Mouse (Mus musculus): ENCODE results near the gene Slfnl1.

GRCm38 (mm10) chr4:120565726-120566125, 33.7 kb downstream of the Slfnl1 start:
- TF ChIP-seq POLR2A (IDR thresholded peaks at IDR 0.05; ENCODE audit: insufficient read depth, low read length) (no peak), CTCF (IDR thresholded peaks at IDR 0.05; ENCODE audit: low read depth, low read length) (no peak), EP300 (IDR thresholded peaks at IDR 0.05; ENCODE audit: insufficient read depth, low read depth, low read length) (no peak)

All from ES-Bruce4 (cell line).